In the genomic region with DNA sequence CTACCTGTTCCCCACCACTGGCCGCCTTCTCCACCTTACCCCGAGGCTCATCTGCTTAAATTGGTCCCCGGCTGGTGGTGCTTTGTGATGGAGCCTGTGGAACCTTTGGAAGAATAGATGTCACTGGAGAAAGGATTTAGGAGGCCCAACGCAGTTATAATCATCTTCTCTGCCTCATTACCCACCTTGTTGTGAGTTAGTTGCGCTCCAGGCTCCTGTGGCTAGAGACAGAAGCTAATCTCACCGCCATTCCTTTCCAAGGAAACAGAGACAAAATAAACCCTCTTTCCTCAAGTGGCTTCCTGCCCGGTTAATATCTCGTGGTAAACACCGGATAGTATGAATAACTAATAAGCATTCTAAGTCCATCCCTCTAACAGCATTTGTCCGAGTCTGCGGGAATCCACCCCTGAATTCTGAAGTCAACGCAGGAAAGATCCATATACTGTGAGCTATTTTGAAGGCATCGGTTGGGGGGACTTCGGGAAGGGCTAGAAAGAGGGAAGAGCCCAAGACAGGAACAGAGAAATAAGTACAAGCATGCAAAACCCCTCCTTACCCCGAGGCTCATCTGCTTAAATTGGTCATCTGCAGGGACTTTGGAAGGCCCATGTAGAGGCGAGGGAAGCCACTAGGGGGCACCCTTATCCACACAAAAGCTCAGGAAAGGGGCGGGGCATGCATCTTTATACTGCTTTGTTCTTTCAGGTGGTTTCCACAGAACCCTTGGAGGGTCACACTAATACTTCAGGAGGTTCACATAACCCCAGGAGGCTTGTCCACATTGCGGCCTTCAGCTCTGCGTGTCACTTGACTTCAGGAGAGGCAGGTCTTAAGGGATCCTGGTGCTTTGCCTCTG, we compare ENCODE assay signal across 8 mouse cellular contexts. TPM values are rescaled to one million over a fixed set of nuclear protein-coding genes. Genes with fewer than 3 reads are reported as not detected.
DNase-seq lines count a peak whose midpoint lies in the region; ATAC-seq and TF ChIP-seq lines count a peak whose summit lies in the region.

No protein-coding gene starts in this region.

- H3K79me3 ChIP-seq in C2C12 (ENCODE audit: low read depth), result no peaks in the 10 kb centered on the region

- no peak overlapping the region for H3ac ChIP-seq in C2C12 (ENCODE audit: control insufficient read depth, insufficient read length, low read depth)

- H3K4me2 ChIP-seq in liver, embryonic 14.5 days (ENCODE audit: low read depth), result no peak overlapping the region
- H3K4me2 ChIP-seq in neural tube, embryonic 12.5 days (replicated peaks), result no peak overlapping the region

- TF ChIP-seq CTCF in C2C12 (IDR thresholded peaks at IDR 0.05; ENCODE audit: control insufficient read depth, insufficient read depth, insufficient read length), result peak; percentile 51
- peak; percentile 86 for TF ChIP-seq CTCF in liver, embryonic 14.5 days (IDR thresholded peaks at IDR 0.05; ENCODE audit: low read depth)

- no peak overlapping the region for H3K9ac ChIP-seq in liver, embryonic 14.5 days (replicated peaks)
- no peak overlapping the region for H3K9ac ChIP-seq in neural tube, embryonic 12.5 days

- DNase-seq in adrenal gland, adult 8-10 months, result peak; percentile 27
- DNase-seq in embryo, embryonic 11.5 days (ENCODE audit: low read depth, low spot score), result peak; percentile 72
- peak; percentile 41 for DNase-seq in heart, adult 8-10 months (ENCODE audit: low spot score)
- peak; percentile 72 for DNase-seq in kidney, postnatal 14 days
- peak in 1 of 3 experiments; percentile 56 for DNase-seq in liver, embryonic 14.5 days (ENCODE audit: low read depth in 3 of 3, low spot score in 3 of 3)
- peak; percentile 29 for DNase-seq in telencephalon, adult 2 months (ENCODE audit: low read depth, low spot score)

- no peak for ATAC-seq in liver, embryonic 14.5 days (ENCODE audit: insufficient read depth)
- ATAC-seq in neural tube, embryonic 12.5 days (ENCODE audit: low FRiP score, low read depth), result peak; percentile 85

- no peak overlapping the region for H3K27ac ChIP-seq in liver, embryonic 14.5 days
- no peak overlapping the region for H3K27ac ChIP-seq in neural tube, embryonic 12.5 days

- H3K79me2 ChIP-seq in C2C12 (ENCODE audit: control insufficient read depth, insufficient read depth), result no peaks in the 10 kb centered on the region

- H3K27me3 ChIP-seq in C2C12 (ENCODE audit: control insufficient read depth, insufficient read depth, insufficient read length), result peaks cover 9% of the 10 kb centered on the region
- no peaks in the 10 kb centered on the region for H3K27me3 ChIP-seq in liver, embryonic 14.5 days (ENCODE audit: control insufficient read depth, insufficient read depth, low read length)
- 0 out of 2 replicates have a peak, but pooled peaks cover 4% of the 10 kb centered on the region for H3K27me3 ChIP-seq in neural tube, embryonic 12.5 days (replicated peaks)

- H3K4me3 ChIP-seq in C2C12 (ENCODE audit: insufficient read depth, poor library complexity, severe bottlenecking), result no peak overlapping the region
- H3K4me3 ChIP-seq in liver, embryonic 14.5 days (ENCODE audit: insufficient read depth in 1 of 2, low read depth in 2 of 2, low read length in 2 of 2), result no peak overlapping the region
- H3K4me3 ChIP-seq in neural tube, embryonic 12.5 days, result no peak overlapping the region

- H3K36me3 ChIP-seq in C2C12 (ENCODE audit: control insufficient read depth, insufficient read depth), result no peaks in the 10 kb centered on the region
- no peaks in the 10 kb centered on the region for H3K36me3 ChIP-seq in liver, embryonic 14.5 days (replicated peaks; ENCODE audit: control insufficient read depth, insufficient read depth, low read depth)
- H3K36me3 ChIP-seq in neural tube, embryonic 12.5 days, result no peaks in the 10 kb centered on the region

- no peaks in the 10 kb centered on the region for H3K9me3 ChIP-seq in liver, embryonic 14.5 days (ENCODE audit: control insufficient read depth, low read length)
- H3K9me3 ChIP-seq in neural tube, embryonic 12.5 days, result no peaks in the 10 kb centered on the region

- 33% methylated on average over 19 of the region's 19 CpGs for WGBS in liver, embryonic 14.5 days (ENCODE audit: insufficient replicate concordance)
- WGBS in neural tube, embryonic 12.5 days, result 27% methylated on average over 19 of the region's 19 CpGs

- TF ChIP-seq EP300 in liver, embryonic 14.5 days (IDR thresholded peaks at IDR 0.05; ENCODE audit: low read depth), result no peak

- peaks cover 14 to 15% of the 10 kb centered on the region in 2 experiments for H3K4me1 ChIP-seq in liver, embryonic 14.5 days (replicated peaks; ENCODE audit: control insufficient read depth in 2 of 2, insufficient read depth in 2 of 2, low read length in 1 of 2)
- no peaks in the 10 kb centered on the region for H3K4me1 ChIP-seq in neural tube, embryonic 12.5 days

TF ChIP-seq in C2C12, 6 proteins besides CTCF, POLR2A, EP300 and RAD21:
- TF ChIP-seq MYOD1 (IDR thresholded peaks at IDR 0.05; ENCODE audit: control insufficient read depth, insufficient read length, low read depth) (no peak), USF1 (IDR thresholded peaks at IDR 0.05; ENCODE audit: low read depth) (no peak), MYOG (IDR thresholded peaks at IDR 0.05; ENCODE audit: control insufficient read depth, extremely low read depth, insufficient read length) (no peak), FOSL1 (IDR thresholded peaks at IDR 0.05; ENCODE audit: insufficient read depth, low read length, poor library complexity, severe bottlenecking) (no peak), MAX (IDR thresholded peaks at IDR 0.05) (no peak), CEBPB (IDR thresholded peaks at IDR 0.05; ENCODE audit: low read depth) (no peak)

RNA-seq across cellular contexts. Expression of gene Psmf1, which starts 4.1 kb away (rescaled TPM):
- polyA plus RNA-seq in C2C12 (2012; fragmentation: generic; extraction: Trizol), result 27.9 TPM
- total RNA-seq in adrenal gland, adult 8-10 months (2022), result 10 to 100 TPM; 37.2 to 41.8 (median 39.0) TPM
- 10 to 100 TPM; 22.2 to 28.1 (median 23.1) TPM for total RNA-seq in heart, adult 8-10 months (2022)
- 23.9 and 27.4 TPM in 2 replicates for polyA plus RNA-seq in liver, embryonic 14.5 days (2012; rRNA removed)
- polyA plus RNA-seq in liver, embryonic 14.5 days (2014; fragmentation: Nextera tagmentation; extraction: Ambion mirVana), result 46.2 and 51.4 TPM in 2 replicates
- polyA plus RNA-seq in neural tube, embryonic 12.5 days (2016; fragmentation: Nextera tagmentation; extraction: Ambion mirVana), result 45.2 and 49.7 TPM in 2 replicates

RNA-seq across cellular contexts. Expression of gene Tmem74b, which starts 46.3 kb away (rescaled TPM):
- polyA plus RNA-seq in C2C12 (2012; fragmentation: generic; extraction: Trizol), result 0.02 TPM
- total RNA-seq in adrenal gland, adult 8-10 months (2022), result 1 to 10 TPM in 3 of 4 experiments, under 1 TPM in 1; 0.65 to 1.4 (median 1.1) TPM
- 1 to 10 TPM; 5.7 to 8.2 (median 5.9) TPM for total RNA-seq in heart, adult 8-10 months (2022)
- 0.02 TPM in 1 of 2 replicates, not detected in the other for polyA plus RNA-seq in liver, embryonic 14.5 days (2012; rRNA removed)
- 0.06 TPM in 1 of 2 replicates, not detected in the other for polyA plus RNA-seq in liver, embryonic 14.5 days (2014; fragmentation: Nextera tagmentation; extraction: Ambion mirVana)
- polyA plus RNA-seq in neural tube, embryonic 12.5 days (2016; fragmentation: Nextera tagmentation; extraction: Ambion mirVana), result 12.6 and 14.2 TPM in 2 replicates

Comparison
In these comparisons a context has a peak if more than half of its experiments do, and no peak if none do; other contexts are left out.
1. RNA of gene Tmem74b, which starts 46.3 kb away (polyA plus RNA-seq): 12.6 to 14.2 TPM in neural tube, embryonic 12.5 days; 0.02 to 0.06 TPM in liver, embryonic 14.5 days and 0.02 TPM in C2C12 (single experiment); every median in the first group is over 10 times any median in the second.